Mouse (Mus musculus) frontal cortex, postnatal 14 days (tissue): Measurements from ENCODE around the gene 4931409K22Rik.

ENCODE experiments used
- DNase-seq, 2 experiments: peaks; one replicate each; pipeline ENCODE4 v3.0.0; 2022; ENCODE audit warnings: low spot score in 2 of 2

4931409K22Rik gene

GRCm38 (mm10) chr5:24499113-24499512, 57.5 kb downstream of the 4931409K22Rik start:
- DNase-seq, result no peak

- no peak for DNase-seq
Observed at GRCm38 (mm10) chr5:24497526-24497925, 59.1 kb downstream of the 4931409K22Rik start.

GRCm38 (mm10) chr5:24496756-24497155, 59.9 kb downstream of the 4931409K22Rik start:
- no peak for DNase-seq

- DNase-seq, result no peak
Observed at GRCm38 (mm10) chr5:24495019-24495418, 61.6 kb downstream of the 4931409K22Rik start.
